Mouse (Mus musculus) kidney, adult 2 months (tissue): ENCODE measurements around the gene Rbm19. TPM values are rescaled to one million over a fixed set of nuclear protein-coding genes. Genes with fewer than 3 reads are reported as not detected.

Source experiments
- DNase-seq: peaks from one replicate; pipeline ENCODE4 v3.0.0; 2021
- H3K27ac ChIP-seq: fragments of 200-500 bp; 2 replicates; pipeline ENCODE4 v1.5.1; 2012; ENCODE audit warnings: low read depth, low read length, control low read depth, inconsistent platforms; ENCODE audit not compliant: insufficient read depth
- H3K27me3 ChIP-seq: fragments of 200-500 bp; replicated peaks from 2 replicates; pipeline ENCODE4 v1.6.1; 2012; ENCODE audit warnings: mild to moderate bottlenecking, moderate library complexity, low read length, inconsistent platforms; ENCODE audit not compliant: control insufficient read depth, insufficient read depth
- H3K36me3 ChIP-seq: fragments of 200-500 bp; 2 replicates; pipeline ENCODE4 v1.6.1; 2012; ENCODE audit warnings: mild to moderate bottlenecking, moderate library complexity, low read length, inconsistent platforms; ENCODE audit not compliant: control insufficient read depth, insufficient read depth
- H3K4me1 ChIP-seq: fragments of 200-500 bp; 2 replicates; pipeline ENCODE4 v1.6.1; 2011; ENCODE audit warnings: low read length; ENCODE audit not compliant: control insufficient read depth, insufficient read depth
- H3K4me3 ChIP-seq: fragments of 200-500 bp; 2 replicates; pipeline ENCODE4 v1.5.1; 2011; ENCODE audit warnings: mild to moderate bottlenecking, low read depth, low read length, control low read depth; ENCODE audit not compliant: insufficient read depth
- CTCF ChIP-seq: fragments of 200-500 bp; conservative IDR thresholded peaks from 2 replicates; pipeline ENCODE4 v1.5.1; 2011; ENCODE audit warnings: low read depth, mild to moderate bottlenecking, control low read depth, low read length, moderate library complexity, mixed read lengths; ENCODE audit not compliant: insufficient read depth, insufficient read length
- POLR2A ChIP-seq: fragments of 200-500 bp; IDR thresholded peaks from one replicate; pipeline ENCODE4 v1.6.1; 2011; ENCODE audit warnings: low read depth, low read length, control low read depth
- WGBS: fragments of 180-500 bp; shearing (Covaris S2); methylation state at CpG from one replicate; pipeline ENCODE4 v1.1.7; 2018; 5-methylcytosine and 5-hydroxymethylcytosine counted together
- polyA plus RNA-seq: library from polyadenylated mRNA; depleted of rRNA; stranded (reverse); fragments of >200 nt; gene quantifications from 2 replicates; pipeline ENCODE4 v1.2.3, GENCODE M21; 2012

Rbm19 gene
- polyA plus RNA-seq, 1 experiment = 12.1 TPM

DNA sequence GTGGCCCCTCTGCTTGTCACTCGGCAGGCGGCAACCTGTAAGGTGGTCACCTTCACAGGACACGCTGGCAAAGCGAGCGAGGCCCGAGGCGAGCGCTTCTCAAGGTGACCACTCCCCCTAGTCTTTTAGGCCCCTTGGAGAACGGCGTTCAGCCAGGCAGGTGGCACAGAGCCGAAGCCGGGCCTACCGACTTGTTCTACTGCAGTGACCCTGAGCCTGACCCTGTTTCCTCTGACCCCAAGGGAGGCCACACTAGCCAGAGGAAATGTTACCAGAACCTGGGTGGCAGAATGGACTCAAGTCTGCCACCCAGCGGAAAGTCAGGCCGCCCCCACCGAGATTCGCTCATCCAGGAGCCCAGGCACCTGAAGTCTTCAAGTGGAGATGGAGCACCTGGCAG, 94.9 kb downstream of the Rbm19 start:
- TF ChIP-seq POLR2A (no peak), CTCF (peak; percentile 50)
- Histone ChIP-seq H3K27me3 (no peaks in the 10 kb centered on the region), H3K27ac (no peak overlapping the region), H3K36me3 (no peaks in the 10 kb centered on the region), H3K4me1 (no peaks in the 10 kb centered on the region), H3K4me3 (no peak overlapping the region)
- 12% methylated on average over 17 of the region's 17 CpGs for WGBS
- DNase-seq = peak; percentile 40

- H3K27ac ChIP-seq = no peak overlapping the region
- H3K36me3 ChIP-seq = no peaks in the 10 kb centered on the region
- no peak overlapping the region for H3K4me3 ChIP-seq
- H3K27me3 ChIP-seq = no peaks in the 10 kb centered on the region
- DNase-seq = no peak
- WGBS = 69% methylated on average over 3 of the region's 3 CpGs
- TF ChIP-seq POLR2A = no peak
- TF ChIP-seq CTCF = no peak
- no peaks in the 10 kb centered on the region for H3K4me1 ChIP-seq
These were observed 98.2 kb downstream of the Rbm19 start for GRCm38 (mm10) chr5:120214511-120214910.

DNA sequence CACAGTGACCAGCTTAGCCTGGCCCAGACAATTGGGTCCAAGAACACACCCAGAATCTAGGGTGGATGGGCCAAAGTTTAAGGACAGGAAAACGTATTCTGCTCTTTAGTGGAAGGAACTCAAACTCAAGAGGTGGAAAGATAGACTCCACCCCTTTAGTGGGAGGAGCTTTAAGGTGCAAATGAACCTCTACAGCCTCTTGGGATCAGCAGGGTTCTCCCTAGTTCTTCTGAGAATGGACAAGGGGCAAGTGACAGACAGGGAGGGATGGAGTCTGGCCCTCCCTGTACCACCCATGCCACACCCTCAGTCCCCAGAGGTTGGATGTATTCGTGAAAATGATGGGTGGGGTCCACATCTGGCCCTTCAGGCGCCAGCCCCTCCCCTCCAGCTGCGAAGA, 105.0 kb downstream of the Rbm19 start:
- no peaks in the 10 kb centered on the region for H3K4me1 ChIP-seq
- WGBS = 26% methylated on average over 4 of the region's 4 CpGs
- H3K36me3 ChIP-seq = no peaks in the 10 kb centered on the region
- no peak for DNase-seq
- H3K27ac ChIP-seq = no peak overlapping the region
- no peak overlapping the region for H3K4me3 ChIP-seq
- TF ChIP-seq CTCF (no peak), POLR2A (no peak)
- H3K27me3 ChIP-seq = no peaks in the 10 kb centered on the region

- TF ChIP-seq CTCF = no peak
- TF ChIP-seq POLR2A = no peak
- WGBS = 63% methylated on average over 14 of the region's 14 CpGs
- Histone ChIP-seq H3K27me3 (no peaks in the 10 kb centered on the region), H3K4me1 (no peaks in the 10 kb centered on the region), H3K36me3 (no peaks in the 10 kb centered on the region), H3K27ac (no peak overlapping the region), H3K4me3 (no peak overlapping the region)
- DNase-seq = no peak
These were observed 109.1 kb downstream of the Rbm19 start for GRCm38 (mm10) chr5:120225383-120225782.

GRCm38 (mm10) chr5:120228613-120229409, 112.5 kb downstream of the Rbm19 start:
- Histone ChIP-seq H3K27me3 (no peaks in the 10 kb centered on the region), H3K4me1 (no peaks in the 10 kb centered on the region), H3K4me3 (no peak overlapping the region), H3K36me3 (no peaks in the 10 kb centered on the region), H3K27ac (no peak overlapping the region)
- no peak for DNase-seq
- 32% methylated on average over 20 of the region's 20 CpGs for WGBS
- TF ChIP-seq CTCF (no peak), POLR2A (no peak)

DNA sequence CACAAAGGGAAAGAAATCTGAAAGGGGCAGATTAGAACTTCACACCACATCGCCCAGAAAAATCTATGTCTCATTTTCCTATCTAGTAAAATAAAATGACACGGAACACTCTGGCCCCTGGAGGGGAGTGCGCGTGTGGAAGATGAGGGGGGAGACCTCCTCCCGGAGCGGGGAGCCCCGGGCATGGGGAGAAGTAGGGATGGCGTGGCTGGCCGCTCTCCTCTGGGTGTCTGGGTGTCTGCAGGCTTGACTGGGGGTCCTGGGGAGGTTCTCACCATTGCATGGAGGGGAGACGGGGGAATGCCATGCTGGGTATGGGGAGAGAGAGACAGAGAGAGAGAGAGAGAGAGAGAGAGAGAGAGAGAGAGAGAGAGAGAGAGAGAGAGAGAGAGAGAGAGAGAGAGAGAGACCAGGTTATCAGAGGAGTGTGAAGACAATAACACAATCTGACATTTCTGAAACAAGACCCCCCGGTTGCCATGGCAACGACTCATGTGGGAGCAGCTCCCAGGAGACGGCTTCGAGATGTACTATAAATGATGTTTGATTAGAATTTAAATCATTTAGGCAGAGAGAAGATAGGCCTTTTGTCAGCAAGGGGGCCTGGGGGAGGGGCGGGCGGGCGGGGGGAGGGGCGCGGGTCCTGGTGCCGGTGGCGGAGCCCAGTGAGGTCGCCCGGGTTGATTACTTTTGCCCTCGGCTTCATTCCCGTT, 115.3 kb downstream of the Rbm19 start:
- Histone ChIP-seq H3K27me3 (no peaks in the 10 kb centered on the region), H3K4me1 (no peaks in the 10 kb centered on the region), H3K4me3 (no peak overlapping the region), H3K27ac (no peak overlapping the region), H3K36me3 (no peaks in the 10 kb centered on the region)
- WGBS = 5% methylated on average over 25 of the region's 25 CpGs
- DNase-seq = no peak
- TF ChIP-seq CTCF (no peak), POLR2A (no peak)

- WGBS = 53% methylated on average over 5 of the region's 5 CpGs
These were observed 118.9 kb downstream of the Rbm19 start for GRCm38 (mm10) chr5:120235147-120235546.

More at GRCm38 (mm10) chr5:120235147-120235546, 118.9 kb downstream of the Rbm19 start:
- DNase-seq = no peak
- H3K4me1 ChIP-seq = no peaks in the 10 kb centered on the region
- H3K36me3 ChIP-seq = no peaks in the 10 kb centered on the region
- no peak overlapping the region for H3K4me3 ChIP-seq
- TF ChIP-seq POLR2A (no peak), CTCF (no peak)
- no peak overlapping the region for H3K27ac ChIP-seq
- H3K27me3 ChIP-seq = no peaks in the 10 kb centered on the region
